Mouse (Mus musculus): ENCODE measurements around the gene Mrpl11. TPM values are rescaled to one million over a fixed set of nuclear protein-coding genes. Genes with fewer than 3 reads are reported as not detected.
"Not testable (repeated sequence)": the region's sequence is repeated elsewhere in the genome, so short reads cannot be mapped to it uniquely, and the experiment has no call there.

The Mrpl11 gene
- polyA plus RNA-seq, 1 experiment from 2014 or later = 154 TPM

DNA sequence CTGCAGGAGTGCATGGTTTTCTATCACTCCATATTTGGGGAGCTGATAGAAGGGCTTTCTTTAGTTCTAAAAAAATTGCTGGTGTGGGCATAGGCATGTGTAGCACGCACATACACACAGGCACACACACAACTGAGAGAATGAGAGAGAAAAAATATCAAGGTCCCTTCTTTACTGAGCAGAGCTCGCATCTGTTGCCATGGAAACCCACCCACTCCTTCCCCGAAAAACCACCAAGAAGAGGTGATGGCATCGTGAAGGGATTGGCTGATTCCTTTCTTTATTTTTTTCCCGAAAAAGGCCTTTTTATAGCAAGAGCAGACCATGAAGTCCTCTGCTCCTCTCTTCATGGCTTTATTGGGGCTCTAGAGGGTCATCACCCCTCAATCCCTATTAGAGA lies 32.1 kb downstream of the Mrpl11 start:
- no peaks in the 10 kb centered on the region; the same call in 1 of the 2 replicates for H3K4me1 ChIP-seq (replicated peaks)
- WGBS = 66% methylated on average over 5 of the region's 5 CpGs
- H3K9me3 ChIP-seq = no peaks in the 10 kb centered on the region
- no peak overlapping the region for H3K4me3 ChIP-seq (replicated peaks)
- H3K36me3 ChIP-seq = no peaks in the 10 kb centered on the region
- H3K27ac ChIP-seq = no peak overlapping the region
- H3K27me3 ChIP-seq = peaks cover 79% of the 10 kb centered on the region
- H3K4me2 ChIP-seq = no peak overlapping the region
- no peak overlapping the region for H3K9ac ChIP-seq (replicated peaks)
- no peak for ATAC-seq (ENCODE audit: insufficient number of reproducible peaks, insufficient read depth, low FRiP score, low TSS enrichment, low read depth)

DNA sequence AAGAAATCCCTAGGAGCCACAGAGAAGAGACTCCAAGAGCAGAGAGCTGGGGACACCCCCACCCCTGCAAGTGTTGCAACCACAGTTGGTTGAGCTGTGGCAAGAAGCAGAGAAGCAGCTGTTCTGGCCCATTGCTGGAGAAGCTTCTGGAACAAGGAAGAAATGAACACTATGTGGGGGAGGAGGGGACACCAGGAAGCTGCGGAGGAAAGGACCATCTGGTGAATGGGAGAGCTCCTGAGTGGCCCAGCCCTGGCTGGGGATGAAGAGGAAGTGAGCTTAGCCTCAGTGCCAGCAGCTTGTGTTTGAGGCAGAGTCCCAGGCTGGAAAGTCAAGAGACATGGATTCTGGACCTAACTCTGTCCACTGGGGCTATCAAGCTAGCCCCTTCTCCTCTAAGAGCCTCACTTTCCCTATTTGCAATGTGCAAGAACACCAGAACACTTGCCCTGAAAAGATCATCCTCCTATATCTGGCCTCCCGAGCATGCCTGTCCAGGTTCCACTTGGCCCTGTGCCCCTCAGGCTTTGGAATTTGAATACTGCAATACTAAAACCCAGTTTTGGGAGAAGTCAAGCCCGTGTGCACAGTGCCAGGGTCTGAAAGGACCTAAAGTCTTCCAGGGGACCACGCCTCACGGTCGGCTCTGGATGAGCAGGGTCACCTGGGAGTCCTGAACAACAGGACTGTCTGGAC lies 37.6 kb downstream of the Mrpl11 start:
- Histone ChIP-seq H3K9ac (replicated peaks) (no peak overlapping the region), H3K9me3 (no peaks in the 10 kb centered on the region), H3K27me3 (peaks cover 41% of the 10 kb centered on the region), H3K4me2 (no peak overlapping the region), H3K4me1 (replicated peaks) (peaks cover 8% of the 10 kb centered on the region), H3K36me3 (no peaks in the 10 kb centered on the region), H3K27ac (no peak overlapping the region), H3K4me3 (replicated peaks) (no peak overlapping the region)
- 74% methylated on average over 6 of the region's 6 CpGs for WGBS
- no peak for ATAC-seq (ENCODE audit: insufficient number of reproducible peaks, insufficient read depth, low FRiP score, low TSS enrichment, low read depth)

DNA sequence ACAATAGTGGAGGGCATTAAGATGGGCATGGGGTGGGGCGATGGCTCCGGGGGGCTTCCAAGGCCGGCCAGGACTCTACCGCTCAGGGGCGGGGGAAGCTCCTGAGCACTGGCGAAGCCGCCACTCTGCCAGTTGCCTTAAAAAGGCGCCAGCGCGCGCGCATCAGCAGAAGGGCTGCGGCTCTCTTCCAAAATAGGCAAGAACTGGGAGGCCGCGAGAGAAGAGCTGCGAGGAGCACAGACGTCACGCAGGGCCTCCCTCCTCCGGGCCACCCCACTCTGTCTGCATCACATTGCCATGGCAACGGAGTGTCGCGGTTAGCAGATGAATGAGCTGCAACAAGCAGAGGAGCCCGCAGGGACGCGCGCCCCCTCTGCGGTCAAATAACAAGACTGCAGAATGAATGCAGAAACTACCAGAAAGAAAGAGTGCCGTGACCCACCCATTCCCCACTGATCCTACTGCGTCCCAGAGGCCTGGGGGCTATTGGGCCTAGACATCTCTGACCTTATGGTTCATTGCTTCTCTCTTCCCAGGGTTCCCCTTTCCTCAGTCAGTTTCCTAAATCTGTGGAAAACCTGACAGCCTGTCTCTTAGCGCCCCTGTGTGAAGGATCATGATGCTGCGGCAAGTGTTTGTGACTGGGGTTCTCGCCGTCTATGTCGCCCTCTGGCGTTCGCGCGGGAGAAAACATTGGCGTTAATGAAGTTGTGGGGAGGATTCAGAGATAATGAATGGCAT lies 39.9 kb downstream of the Mrpl11 start:
- H3K4me2 ChIP-seq = peak overlapping the region; percentile 64
- WGBS = 1% methylated on average over 39 of the region's 39 CpGs
- peak overlapping the region; percentile 47 for H3K9ac ChIP-seq (replicated peaks)
- H3K9me3 ChIP-seq = peaks cover 10% of the 10 kb centered on the region; the same call in 1 of the 2 replicates
- peak; percentile 82 for ATAC-seq (ENCODE audit: insufficient number of reproducible peaks, insufficient read depth, low FRiP score, low TSS enrichment, low read depth)
- H3K27me3 ChIP-seq = peaks cover 29% of the 10 kb centered on the region
- no peaks in the 10 kb centered on the region for H3K36me3 ChIP-seq
- H3K4me1 ChIP-seq (replicated peaks) = peaks cover 8% of the 10 kb centered on the region
- H3K4me3 ChIP-seq (replicated peaks) = peak overlapping the region; percentile 34
- H3K27ac ChIP-seq = peak overlapping the region; percentile 41; the same call in 1 of the 2 replicates

DNA sequence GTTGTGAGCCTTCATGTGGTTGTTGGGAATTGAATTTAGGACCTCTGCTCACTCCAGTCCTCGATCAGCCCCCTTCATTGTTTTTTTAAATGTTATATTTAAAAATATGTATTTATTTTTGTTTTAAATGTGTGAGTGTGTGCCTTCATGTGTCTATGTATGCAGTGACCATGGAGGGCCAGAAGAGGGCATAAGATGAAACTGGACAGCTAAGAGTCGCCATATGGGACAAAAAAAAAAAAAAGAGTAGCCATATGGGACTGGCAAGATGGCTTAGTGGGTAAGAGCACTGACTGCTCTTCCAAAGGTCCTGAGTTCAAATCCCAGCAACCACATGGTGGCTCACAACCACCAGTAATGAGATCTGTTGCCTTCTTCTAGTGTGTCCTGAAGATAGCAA lies 41.7 kb downstream of the Mrpl11 start:
- not testable (repeated sequence) for H3K9ac ChIP-seq (replicated peaks); H3K36me3 ChIP-seq; ATAC-seq (ENCODE audit: insufficient number of reproducible peaks, insufficient read depth, low FRiP score, low TSS enrichment, low read depth); H3K4me2 ChIP-seq; H3K4me3 ChIP-seq (replicated peaks); H3K4me1 ChIP-seq (replicated peaks); H3K27ac ChIP-seq
- H3K27me3 ChIP-seq = peaks cover 18% of the 10 kb centered on the region
- peaks cover 13% of the 10 kb centered on the region; the same call in 1 of the 2 replicates for H3K9me3 ChIP-seq
- WGBS = 56% methylated on average over 2 of the region's 2 CpGs

DNA sequence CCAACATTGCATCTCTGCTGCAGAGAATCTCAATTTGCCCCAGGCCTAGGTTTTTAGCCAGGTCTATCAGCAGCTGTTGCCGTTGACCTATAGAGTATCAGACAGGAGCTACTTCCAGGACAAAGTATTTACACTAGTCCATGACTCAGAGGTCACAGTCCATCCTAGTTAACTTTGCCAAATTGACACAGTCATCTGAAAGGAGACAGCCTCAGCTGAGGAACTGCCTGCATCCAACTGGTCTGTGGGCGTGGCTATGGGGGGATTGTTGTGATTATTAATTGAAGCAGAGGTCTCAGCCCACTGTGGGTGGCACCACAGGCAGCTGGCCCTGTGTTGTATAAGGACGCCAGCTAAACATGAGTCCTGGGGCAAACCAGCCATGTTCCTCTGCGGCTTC lies 43.0 kb downstream of the Mrpl11 start:
- Histone ChIP-seq H3K4me2 (no peak overlapping the region), H3K27ac (no peak overlapping the region), H3K27me3 (peaks cover 14% of the 10 kb centered on the region), H3K36me3 (no peaks in the 10 kb centered on the region), H3K9ac (replicated peaks) (no peak overlapping the region), H3K9me3 (peaks cover 13% of the 10 kb centered on the region; the same call in 1 of the 2 replicates), H3K4me1 (replicated peaks) (peaks cover 8% of the 10 kb centered on the region), H3K4me3 (replicated peaks) (no peak overlapping the region)
- WGBS = 71% methylated on average over 4 of the region's 4 CpGs
- ATAC-seq (ENCODE audit: insufficient number of reproducible peaks, insufficient read depth, low FRiP score, low TSS enrichment, low read depth) = no peak

DNA sequence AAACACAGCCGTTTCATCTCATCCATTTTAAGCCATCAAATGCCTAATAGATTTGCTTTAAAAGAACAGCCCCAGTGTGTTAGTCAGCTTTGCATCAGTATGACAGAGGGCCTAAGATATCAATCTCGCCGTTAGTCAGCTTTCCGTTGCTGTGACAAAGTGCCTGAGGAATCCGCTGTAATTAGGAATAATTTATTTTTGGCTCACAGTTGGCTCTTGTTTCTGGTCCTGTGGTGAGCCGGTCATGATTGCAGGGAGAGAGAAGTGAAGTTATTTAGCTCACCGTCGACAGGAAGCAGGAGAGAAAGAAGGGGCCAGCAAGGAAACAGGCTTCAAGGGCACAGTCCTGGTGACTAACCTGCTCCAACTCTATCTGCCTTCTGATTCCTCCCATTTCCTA lies 51.2 kb downstream of the Mrpl11 start:
- Histone ChIP-seq H3K4me3 (replicated peaks) (no peak overlapping the region), H3K4me2 (no peak overlapping the region), H3K4me1 (replicated peaks) (peaks cover 9% of the 10 kb centered on the region), H3K36me3 (no peaks in the 10 kb centered on the region), H3K27me3 (no peaks in the 10 kb centered on the region), H3K9ac (replicated peaks) (no peak overlapping the region), H3K9me3 (no peaks in the 10 kb centered on the region), H3K27ac (no peak overlapping the region)
- no peak for ATAC-seq (ENCODE audit: insufficient number of reproducible peaks, insufficient read depth, low FRiP score, low TSS enrichment, low read depth)
- WGBS = 63% methylated on average over 8 of the region's 8 CpGs

DNA sequence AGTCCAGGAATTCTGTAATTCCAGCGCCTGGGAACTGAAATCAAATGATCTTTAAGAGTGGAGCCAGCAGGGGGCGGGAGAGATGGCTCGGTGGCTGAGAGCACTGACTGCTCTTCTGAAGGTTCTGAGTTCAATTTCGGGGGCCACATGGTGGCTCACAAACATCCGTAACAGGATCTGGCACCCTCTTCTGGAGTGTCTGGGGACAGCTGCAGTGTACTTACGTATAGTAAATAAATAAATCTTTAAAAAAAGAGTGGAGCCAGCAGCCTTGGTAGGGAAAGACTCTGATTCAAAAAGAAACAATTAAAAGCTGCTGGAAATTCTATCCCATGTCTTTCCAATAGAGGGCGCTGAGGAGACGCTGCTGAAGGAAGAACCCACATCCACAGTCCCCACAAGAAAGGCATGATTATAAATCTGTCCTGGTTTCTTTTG lies 53.0 kb downstream of the Mrpl11 start:
- no peak overlapping the region for H3K4me3 ChIP-seq (replicated peaks)
- H3K9ac ChIP-seq (replicated peaks) = no peak overlapping the region
- H3K27me3 ChIP-seq = no peaks in the 10 kb centered on the region
- peaks cover 9% of the 10 kb centered on the region for H3K4me1 ChIP-seq (replicated peaks)
- no peaks in the 10 kb centered on the region for H3K9me3 ChIP-seq
- H3K4me2 ChIP-seq = no peak overlapping the region
- ATAC-seq (ENCODE audit: insufficient number of reproducible peaks, insufficient read depth, low FRiP score, low TSS enrichment, low read depth) = no peak
- WGBS = 21% methylated on average over 8 of the region's 8 CpGs
- H3K36me3 ChIP-seq = no peaks in the 10 kb centered on the region
- H3K27ac ChIP-seq = no peak overlapping the region

DNA sequence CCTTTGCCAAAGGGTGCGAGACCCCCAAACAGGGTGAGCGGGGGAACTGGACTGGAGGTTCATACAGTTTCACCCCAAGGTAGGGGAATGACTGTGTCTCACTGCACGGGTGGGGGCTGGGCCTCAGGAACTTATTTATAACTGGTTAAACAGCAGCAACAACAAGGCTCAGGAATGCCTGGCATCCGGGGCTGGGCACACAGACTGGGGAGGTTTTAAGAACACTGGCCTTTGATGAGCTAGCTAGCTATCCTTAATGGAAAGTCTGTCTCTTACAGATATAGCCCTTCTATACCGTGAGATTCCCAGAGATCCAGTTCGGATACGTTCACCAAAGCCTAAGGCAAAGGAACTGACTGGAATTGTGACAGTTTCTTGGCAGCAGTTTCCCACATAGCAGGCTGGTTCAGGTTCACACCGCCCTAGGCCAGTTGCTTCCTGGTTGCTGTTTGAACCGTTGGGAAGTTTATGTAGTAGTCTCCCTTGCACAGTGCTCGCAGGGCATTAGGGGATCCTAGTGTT lies 54.3 kb downstream of the Mrpl11 start:
- peak overlapping the region; percentile 32; the same call in 1 of the 2 replicates for H3K27ac ChIP-seq

More for the DNA sequence above, 54.3 kb downstream of the Mrpl11 start:
- Histone ChIP-seq H3K4me3 (replicated peaks) (no peak overlapping the region), H3K4me2 (0 out of 2 replicates have a peak overlapping the region, but pooled peaks have one; percentile 15), H3K9ac (replicated peaks) (peak overlapping the region; percentile 27; the same call in 1 of the 2 replicates), H3K36me3 (no peaks in the 10 kb centered on the region), H3K27me3 (no peaks in the 10 kb centered on the region), H3K9me3 (no peaks in the 10 kb centered on the region), H3K4me1 (replicated peaks) (peaks cover 9% of the 10 kb centered on the region)
- 34% methylated on average over 10 of the region's 10 CpGs for WGBS
- ATAC-seq (ENCODE audit: insufficient number of reproducible peaks, insufficient read depth, low FRiP score, low TSS enrichment, low read depth) = no peak

Other genes starting within 250 kb of the Mrpl11 start
- 111 and 116 TPM in 2 replicates for gene Rbm4b, start 205.7 kb upstream of the Mrpl11 start, polyA plus RNA-seq (2016; fragmentation: Nextera tagmentation; extraction: Ambion mirVana)
- 80.1 and 90.2 TPM in 2 replicates for gene Rbm4, start 168.2 kb upstream of the Mrpl11 start, polyA plus RNA-seq (2016; fragmentation: Nextera tagmentation; extraction: Ambion mirVana)
- 36.3 and 57.2 TPM in 2 replicates for gene Gm21992, start 150.5 kb upstream of the Mrpl11 start, polyA plus RNA-seq (2016; fragmentation: Nextera tagmentation; extraction: Ambion mirVana)
- gene Rbm14, start 150.5 kb upstream of the Mrpl11 start, polyA plus RNA-seq (2016; fragmentation: Nextera tagmentation; extraction: Ambion mirVana) = 113 and 114 TPM in 2 replicates
- gene Ccs, start 122.8 kb upstream of the Mrpl11 start, polyA plus RNA-seq (2016; fragmentation: Nextera tagmentation; extraction: Ambion mirVana) = 56.4 and 60.4 TPM in 2 replicates
- 0.06 and 0.09 TPM in 2 replicates for gene Ccdc87, start 122.8 kb upstream of the Mrpl11 start, polyA plus RNA-seq (2016; fragmentation: Nextera tagmentation; extraction: Ambion mirVana)
- gene Ctsf, start 107.0 kb upstream of the Mrpl11 start, polyA plus RNA-seq (2016; fragmentation: Nextera tagmentation; extraction: Ambion mirVana) = 31.6 and 36.0 TPM in 2 replicates
- gene Actn3, start 84.2 kb upstream of the Mrpl11 start, polyA plus RNA-seq (2016; fragmentation: Nextera tagmentation; extraction: Ambion mirVana) = 9.0 and 9.1 TPM in 2 replicates
- 9.5 and 10.7 TPM in 2 replicates for gene Zdhhc24, start 83.5 kb upstream of the Mrpl11 start, polyA plus RNA-seq (2016; fragmentation: Nextera tagmentation; extraction: Ambion mirVana)
- 5.1 and 6.5 TPM in 2 replicates for gene Bbs1, start 55.5 kb upstream of the Mrpl11 start, polyA plus RNA-seq (2016; fragmentation: Nextera tagmentation; extraction: Ambion mirVana)
- gene Dpp3, start 33.9 kb upstream of the Mrpl11 start, polyA plus RNA-seq (2016; fragmentation: Nextera tagmentation; extraction: Ambion mirVana) = 148 and 152 TPM in 2 replicates
- 3.4 and 4.5 TPM in 2 replicates for gene Peli3, start 19.0 kb upstream of the Mrpl11 start, polyA plus RNA-seq (2016; fragmentation: Nextera tagmentation; extraction: Ambion mirVana)
- gene Npas4, start 28.2 kb downstream of the Mrpl11 start, polyA plus RNA-seq (2016; fragmentation: Nextera tagmentation; extraction: Ambion mirVana) = not detected in 2 replicates
- 4.9 and 5.7 TPM in 2 replicates for gene Slc29a2, start 61.7 kb downstream of the Mrpl11 start, polyA plus RNA-seq (2016; fragmentation: Nextera tagmentation; extraction: Ambion mirVana)
- gene B4gat1, start 76.7 kb downstream of the Mrpl11 start, polyA plus RNA-seq (2016; fragmentation: Nextera tagmentation; extraction: Ambion mirVana) = 42.3 and 44.8 TPM in 2 replicates
- gene AC124502.3, start 76.7 kb downstream of the Mrpl11 start, polyA plus RNA-seq (2016; fragmentation: Nextera tagmentation; extraction: Ambion mirVana) = 2.4 and 4.1 TPM in 2 replicates
- gene Brms1, start 79.2 kb downstream of the Mrpl11 start, polyA plus RNA-seq (2016; fragmentation: Nextera tagmentation; extraction: Ambion mirVana) = 48.3 and 49.5 TPM in 2 replicates
- gene Rin1, start 88.3 kb downstream of the Mrpl11 start, polyA plus RNA-seq (2016; fragmentation: Nextera tagmentation; extraction: Ambion mirVana) = 2.4 and 2.5 TPM in 2 replicates
- 30.6 and 38.1 TPM in 2 replicates for gene Cd248, start 105.9 kb downstream of the Mrpl11 start, polyA plus RNA-seq (2016; fragmentation: Nextera tagmentation; extraction: Ambion mirVana)
- gene Tmem151a, start 123.4 kb downstream of the Mrpl11 start, polyA plus RNA-seq (2016; fragmentation: Nextera tagmentation; extraction: Ambion mirVana) = 2.3 and 2.8 TPM in 2 replicates
- gene Yif1a, start 126.4 kb downstream of the Mrpl11 start, polyA plus RNA-seq (2016; fragmentation: Nextera tagmentation; extraction: Ambion mirVana) = 60.7 and 69.4 TPM in 2 replicates
- gene Cnih2, start 136.4 kb downstream of the Mrpl11 start, polyA plus RNA-seq (2016; fragmentation: Nextera tagmentation; extraction: Ambion mirVana) = 43.0 and 46.3 TPM in 2 replicates
- gene Rab1b, start 144.9 kb downstream of the Mrpl11 start, polyA plus RNA-seq (2016; fragmentation: Nextera tagmentation; extraction: Ambion mirVana) = 237 and 239 TPM in 2 replicates
- 28.1 and 32.1 TPM in 2 replicates for gene Klc2, start 156.4 kb downstream of the Mrpl11 start, polyA plus RNA-seq (2016; fragmentation: Nextera tagmentation; extraction: Ambion mirVana)